Mouse (Mus musculus) testis, adult 10 weeks (tissue): Measurements from ENCODE around the gene Rnf186. TPM values are rescaled to one million over a fixed set of nuclear protein-coding genes. Genes with fewer than 3 reads are reported as not detected.

Experiments used
- polyA plus RNA-seq: library from polyadenylated mRNA; stranded (reverse); fragments of 350-450 nt; fragmentation: Illumina TruSeq; extraction: RNeasy Lipid Tissue Mini Kit (QIAGEN cat#74804); gene quantifications from one replicate; pipeline ENCODE4 v1.2.3, GENCODE M21; 2014; ENCODE audit warnings: low read depth, low replicate concordance

Rnf186 gene
- not detected for polyA plus RNA-seq

DNA sequence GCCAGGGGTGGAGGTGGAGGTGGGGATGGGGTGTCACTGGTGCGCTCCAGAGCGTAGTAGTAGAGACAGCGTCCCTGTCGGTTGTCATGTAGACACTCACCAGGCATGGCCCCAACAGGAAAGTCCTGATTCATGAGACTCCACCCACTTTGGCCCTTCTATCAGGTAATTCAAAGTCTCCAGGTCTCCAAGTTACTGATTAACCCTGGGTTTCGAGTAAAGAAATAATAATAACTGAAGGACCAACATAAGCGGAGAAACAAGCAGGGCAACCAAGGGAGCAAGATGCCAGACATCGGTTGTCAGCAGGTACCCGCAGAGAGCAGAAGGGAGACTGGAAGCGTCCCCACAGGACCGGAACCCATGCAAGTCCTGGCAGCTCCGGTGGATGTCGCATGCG, at the start of gene Rnf186:
Rnf186 (plus strand) TSS at position 247 of the 400 bp plus-strand sequence.

DNA sequence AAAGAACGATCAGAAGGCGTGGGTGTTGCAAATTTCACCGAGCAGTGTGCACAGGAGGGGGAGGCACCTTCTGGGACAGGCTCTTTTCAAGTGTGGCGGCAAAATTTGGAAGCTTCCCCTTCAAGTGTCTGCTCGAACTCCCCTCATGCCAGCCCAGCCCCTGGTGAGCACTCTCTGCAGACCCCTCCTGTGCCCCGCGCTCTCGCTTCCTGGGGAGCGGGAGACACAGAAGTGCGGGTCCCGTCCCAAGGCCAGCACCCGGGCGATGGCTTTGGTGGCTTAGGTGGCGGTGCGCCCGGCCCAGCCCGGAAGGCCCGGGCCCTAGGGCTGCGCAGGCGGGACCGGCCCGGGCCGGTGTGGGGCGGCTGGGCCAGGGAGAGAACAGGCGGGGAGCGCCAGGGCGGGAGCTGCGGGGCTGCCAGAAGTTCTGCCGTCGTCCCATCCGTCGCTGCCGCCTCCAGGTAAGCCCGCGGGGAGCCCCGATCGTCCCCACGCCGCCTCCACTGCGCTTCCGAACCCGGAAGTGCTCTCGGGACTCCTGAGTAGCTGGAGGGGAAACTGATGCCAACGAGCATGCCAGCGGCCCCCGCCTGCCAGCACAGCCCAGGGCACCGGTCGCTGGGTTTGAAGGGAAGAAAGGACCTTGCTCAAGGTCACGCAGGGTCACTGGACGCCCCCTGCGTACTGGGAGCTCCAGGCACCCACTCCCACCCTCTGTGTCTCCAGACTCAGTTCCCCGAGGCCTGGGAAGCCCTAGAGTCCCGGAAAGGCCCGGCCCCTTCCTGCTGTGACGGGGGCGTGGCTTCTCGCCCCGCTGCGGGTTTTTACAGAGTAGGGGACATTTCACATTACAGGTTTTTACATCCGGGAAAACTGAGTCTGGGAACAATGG, 6.2 kb downstream of the Rnf186 start, which contains the start of gene Tmco4:
Tmco4 (plus strand) TSS at position 62 of the 892 bp plus-strand sequence.

Other genes with a start within 250 kb of the Rnf186 start
- 13.5 TPM for gene Pla2g2c, start 242.3 kb upstream of the Rnf186 start, polyA plus RNA-seq
- gene Ubxn10, start 229.9 kb upstream of the Rnf186 start, polyA plus RNA-seq, result 74.1 TPM
- gene Pla2g2f, start 209.5 kb upstream of the Rnf186 start, polyA plus RNA-seq, result not detected
- gene Pla2g2d, start 191.4 kb upstream of the Rnf186 start, polyA plus RNA-seq, result 0.31 TPM
- gene Pla2g5, start 103.6 kb upstream of the Rnf186 start, polyA plus RNA-seq, result 12.3 TPM
- gene Gm13030, start 93.1 kb upstream of the Rnf186 start, polyA plus RNA-seq, result not detected
- gene Pla2g2e, start 89.2 kb upstream of the Rnf186 start, polyA plus RNA-seq, result not detected
- 19.9 TPM for gene Otud3, start 53.2 kb upstream of the Rnf186 start, polyA plus RNA-seq
- gene Tmco4, start 5.8 kb downstream of the Rnf186 start, polyA plus RNA-seq, result 0.85 TPM
- not detected for gene Htr6, start 108.5 kb downstream of the Rnf186 start, polyA plus RNA-seq
- 0.48 TPM for gene Nbl1, start 125.9 kb downstream of the Rnf186 start, polyA plus RNA-seq
- gene Minos1, start 164.0 kb downstream of the Rnf186 start, polyA plus RNA-seq, result 306 TPM
- 71.7 TPM for gene Capzb, start 225.8 kb downstream of the Rnf186 start, polyA plus RNA-seq